Mouse (Mus musculus): ENCODE data around the gene Shcbp1. TPM values are rescaled to one million over a fixed set of nuclear protein-coding genes. Genes with fewer than 3 reads are reported as not detected.

Gene Shcbp1
- polyA plus RNA-seq (2017; shearing (Covaris generic)), result 2.9 TPM

DNA sequence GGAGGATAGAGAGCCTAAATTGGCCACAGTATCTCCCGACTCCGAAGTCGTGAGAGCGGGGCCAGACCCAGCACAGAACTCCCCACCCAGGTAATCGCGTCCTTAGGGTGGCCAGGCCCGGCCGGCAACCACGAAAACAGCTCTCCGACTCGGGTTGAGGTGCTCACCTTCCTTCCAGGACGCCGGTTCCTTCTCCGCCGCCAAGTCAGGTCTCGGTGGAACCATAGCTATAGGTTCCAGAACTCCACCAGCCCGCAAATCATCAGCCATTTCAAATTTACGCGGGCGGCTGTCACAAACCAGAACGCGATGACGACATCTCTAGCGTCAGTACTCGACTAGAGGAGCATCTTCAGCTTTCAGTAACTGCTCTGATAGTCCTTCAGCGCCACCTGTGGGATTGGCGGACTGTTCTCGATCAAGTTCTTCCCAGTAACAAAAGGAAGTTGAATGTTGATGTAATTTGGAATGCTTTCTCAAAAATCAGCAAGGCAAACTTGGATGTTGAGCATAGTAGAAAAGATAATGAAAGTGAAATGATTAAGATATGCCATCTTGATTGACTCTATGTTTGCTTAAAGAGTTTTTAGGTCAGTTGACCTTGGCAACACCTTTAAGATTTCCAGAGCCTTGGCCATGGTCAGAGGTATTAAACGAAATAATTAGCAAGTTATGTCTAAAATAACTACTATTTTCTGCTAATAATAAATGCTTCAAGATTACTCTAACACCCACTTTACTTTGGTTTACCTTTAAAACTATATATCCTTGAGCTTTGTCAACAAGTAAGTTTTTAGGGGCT, at the start of gene Shcbp1:
Gene Shcbp1, minus strand, starts transcription at position 314 of the 802 bp plus-strand sequence.

Other genes with a start within 250 kb of the Shcbp1 start
- 22.2 TPM for gene Zfp958, start 166.4 kb downstream of the Shcbp1 start, polyA plus RNA-seq (2017; shearing (Covaris generic))